ENCODE assay signal across 27 mouse cellular contexts in the genomic region with DNA sequence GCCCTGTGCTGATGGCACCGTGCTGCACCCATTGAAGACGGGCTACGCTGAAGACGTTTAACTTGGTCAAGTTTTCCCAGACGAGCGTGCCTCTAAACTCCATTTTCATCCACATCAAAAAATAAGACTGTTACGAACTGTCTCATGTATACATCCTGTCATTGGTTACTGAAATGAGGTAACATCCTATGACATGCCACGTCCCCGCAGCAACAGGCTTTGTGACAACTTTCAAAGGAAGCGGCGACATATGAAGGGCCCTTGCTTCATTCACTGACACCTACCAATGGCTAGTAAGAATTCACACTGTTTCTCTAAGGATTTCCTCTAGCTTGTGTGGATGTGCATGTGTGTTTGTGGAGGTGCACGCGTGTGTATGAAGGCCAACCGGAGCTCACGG. TPM values are rescaled to one million over a fixed set of nuclear protein-coding genes. Genes with fewer than 3 reads are reported as not detected.
A peak's percentile ranks its signal among the peaks of the same experiment; 100 is the strongest.
DNase-seq lines count a peak whose midpoint lies in the region; ATAC-seq and TF ChIP-seq lines count a peak whose summit lies in the region.
"Had no signal": no experiment of that assay in that cellular context is flagged by ENCODE, and none has a peak within 500 bp of the region (broad histone marks: within the 10 kb centered on the region; RNA-seq: fewer than 3 reads in every experiment).

No protein-coding gene starts in this region.

- peaks cover 2% of the 10 kb centered on the region; the same call in 1 of the 2 replicates for H3K79me2 ChIP-seq in heart, adult 2 months (replicated peaks; ENCODE audit: control insufficient read depth, insufficient read depth, low read length)

- H3K9ac ChIP-seq in heart, adult 2 months (ENCODE audit: low read depth, low read length) = no peak overlapping the region
- H3K9ac ChIP-seq: embryonic facial prominence, embryonic 12.5 days; forebrain, embryonic 15.5 days; intestine, embryonic 15.5 days; liver, embryonic 13.5 days; stomach, embryonic 15.5 days had no signal

- peak; percentile 79 for DNase-seq in CD4-positive helper T cell, adult 2 months (ENCODE audit: low read depth, low spot score)
- DNase-seq in thymus, postnatal 14 days = peak; percentile 70
- no peak for DNase-seq in kidney, postnatal 10 days
- DNase-seq in heart, adult 2 months = no peak
- DNase-seq in left cerebral cortex, adult 2 months (ENCODE audit: extremely low spot score in 1 of 2, low spot score in 2 of 2) = no peak
- DNase-seq in heart, postnatal 10 days = no peak
- DNase-seq: adrenal gland, postnatal 10 days; cerebellum, adult 11 months; cerebellum, adult 9-10 months; embryo, embryonic 11 days; gastrocnemius, postnatal 36 days; kidney, adult 2 months; left cerebral cortex, postnatal 4 days; liver, embryonic 13.5 days; lung, adult 18-20 months; midbrain, embryonic 14.5 days; right cerebral cortex, postnatal 25 days had no signal

- no peaks in the 10 kb centered on the region for H3K27me3 ChIP-seq in heart, adult 2 months (ENCODE audit: control insufficient read depth, insufficient read depth, low read length)
- H3K27me3 ChIP-seq: embryonic facial prominence, embryonic 12.5 days; forebrain, embryonic 15.5 days; intestine, embryonic 15.5 days; liver, embryonic 13.5 days; stomach, embryonic 15.5 days had no signal

- 91% methylated on average over 15 of the region's 15 CpGs for WGBS in heart, adult 2 months

- peak; percentile 49 for ATAC-seq in CD4-positive, CD25-positive, alpha-beta regulatory T cell, adult 4 months
- ATAC-seq in megakaryocyte, adult 5-6 weeks (ENCODE audit: poor library complexity, severe bottlenecking) = peak; percentile 23; the same call in 1 of the 2 replicates
- ATAC-seq: forebrain, embryonic 15.5 days; hindbrain, embryonic 16.5 days; intestine, embryonic 15.5 days; lung, postnatal 0 days had no signal

- peaks cover 5% of the 10 kb centered on the region for H3K36me3 ChIP-seq in heart, adult 2 months (ENCODE audit: control insufficient read depth, insufficient read depth, low read length)
- H3K36me3 ChIP-seq: embryonic facial prominence, embryonic 12.5 days; forebrain, embryonic 15.5 days; intestine, embryonic 15.5 days had no signal

- no peak for TF ChIP-seq POLR2A in heart, adult 2 months (IDR thresholded peaks at IDR 0.05; ENCODE audit: insufficient read depth, low read depth, low read length)

- H3K4me1 ChIP-seq in heart, adult 2 months (ENCODE audit: control insufficient read depth, insufficient read depth, low read length) = peaks cover 11% of the 10 kb centered on the region

- H3K27ac ChIP-seq in heart, adult 2 months = no peak overlapping the region
- H3K27ac ChIP-seq in left cerebral cortex, adult 2 months = no peak overlapping the region
- H3K27ac ChIP-seq: embryonic facial prominence, embryonic 12.5 days; forebrain, embryonic 10.5 days; forebrain, embryonic 15.5 days; intestine, embryonic 15.5 days; liver, embryonic 13.5 days; macrophage; stomach, embryonic 15.5 days had no signal

- no peak for TF ChIP-seq CTCF in heart, adult 2 months (IDR thresholded peaks at IDR 0.05)
- no peak for TF ChIP-seq CTCF in left cerebral cortex, adult 2 months (IDR thresholded peaks at IDR 0.05)

- intact Hi-C loops in heart, adult 2 months (cut with DNase I) = no loop called here
- intact Hi-C loops in left cerebral cortex, adult 2 months (cut with DNase I) = no loop called here
- intact Hi-C loops in heart, postnatal 10 days (cut with DNase I) = no loop called here

- H3K4me3 ChIP-seq in heart, adult 2 months = no peak overlapping the region
- H3K4me3 ChIP-seq in left cerebral cortex, adult 2 months = no peak overlapping the region
- H3K4me3 ChIP-seq: embryonic facial prominence, embryonic 12.5 days; forebrain, embryonic 10.5 days; forebrain, embryonic 15.5 days; intestine, embryonic 15.5 days; liver, embryonic 13.5 days; stomach, embryonic 15.5 days had no signal

- no peak for TF ChIP-seq EP300 in heart, adult 2 months (IDR thresholded peaks at IDR 0.05; ENCODE audit: insufficient read depth, low read depth, low read length)

RNA-seq across cellular contexts. Expression of a gene that starts 38.3 kb away (rescaled TPM):
- 1 to 10 TPM; 6.6 to 7.5 TPM for polyA plus RNA-seq in CD4-positive, CD25-positive, alpha-beta regulatory T cell, adult 4 months (2017; shearing (Covaris generic))
- total RNA-seq in megakaryocyte, adult 5-6 weeks (2015) = 10.1 and 10.5 TPM in 2 replicates
- total RNA-seq in megakaryocyte, adult 5-6 weeks (2017) = 13.2 and 15.0 TPM in 2 replicates
- 10 to 100 TPM; 18.2 to 20.0 TPM for total RNA-seq in heart, adult 2 months (2021)
- 7.6 and 12.5 TPM in 2 replicates for polyA plus RNA-seq in heart, adult 2 months (2012; rRNA removed)
- 10 to 100 TPM; 48.6 to 48.9 TPM for total RNA-seq in left cerebral cortex, adult 2 months (2021)
- total RNA-seq in heart, postnatal 10 days (2021) = 10 to 100 TPM; 20.3 to 22.3 TPM

Comparison
In these comparisons a context has a peak if more than half of its experiments do, and no peak if none do; other contexts are left out.
1. DNase-seq: peak in CD4-positive helper T cell, adult 2 months (single experiment) and thymus, postnatal 14 days (single experiment); none in kidney, postnatal 10 days (single experiment), heart, adult 2 months (0 of 2), left cerebral cortex, adult 2 months (0 of 2) and heart, postnatal 10 days (0 of 2).